Mouse (Mus musculus) embryonic facial prominence, embryonic 10.5 days (tissue): ENCODE results near the gene Rtn1. TPM values are rescaled to one million over a fixed set of nuclear protein-coding genes. Genes with fewer than 3 reads are reported as not detected.

ENCODE experiments used
- DNase-seq: peaks from one replicate; pipeline ENCODE4 v3.0.0-alpha.2; 2017; ENCODE audit warnings: low spot score
- H3K27ac ChIP-seq: fragments of 300-500 bp; sonication (generic); replicated peaks from 2 replicates; pipeline ENCODE4 v1.5.1; 2016; ENCODE audit warnings: mild to moderate bottlenecking
- H3K27me3 ChIP-seq: fragments of 300-500 bp; sonication (generic); replicated peaks from 2 replicates; pipeline ENCODE4 v1.6.1; 2016; ENCODE audit warnings: low read depth, mild to moderate bottlenecking; ENCODE audit not compliant: poor library complexity, severe bottlenecking
- H3K36me3 ChIP-seq: fragments of 300-500 bp; sonication (generic); replicated peaks from 2 replicates; pipeline ENCODE4 v1.6.1; 2016; ENCODE audit warnings: mild to moderate bottlenecking, moderate library complexity
- H3K4me1 ChIP-seq: fragments of 300-500 bp; sonication (generic); 2 replicates; pipeline ENCODE4 v1.6.1; 2016
- H3K4me3 ChIP-seq: fragments of 300-500 bp; sonication (generic); 2 replicates; pipeline ENCODE4 v1.5.1; 2016; ENCODE audit warnings: mild to moderate bottlenecking, moderate library complexity
- H3K9me3 ChIP-seq: fragments of 300-500 bp; sonication (generic); 2 replicates; pipeline ENCODE4 v1.6.1; 2016; ENCODE audit warnings: mild to moderate bottlenecking
- WGBS: fragments of 180-500 bp; shearing (Covaris S2); methylation state at CpG from one replicate; pipeline ENCODE4 v1.1.7; 2016; 5-methylcytosine and 5-hydroxymethylcytosine counted together
- polyA plus RNA-seq: library from polyadenylated mRNA; unstranded; fragments of >200 nt; fragmentation: Nextera tagmentation; extraction: Ambion mirVana; gene quantifications from 2 replicates; pipeline ENCODE4 v1.2.1, GENCODE M21; 2016

Gene Rtn1
- polyA plus RNA-seq, result 77.7 and 80.8 TPM in 2 replicates

GRCm38 (mm10) chr12:72408954-72409353, at the start of gene Rtn1:
TSS of gene Rtn1 (minus strand) at chr12:72409054.
- peaks cover 44% of the 10 kb centered on the region for H3K27me3 ChIP-seq

GRCm38 (mm10) chr12:72453941-72454340, 45.1 kb upstream of the Rtn1 start:
- H3K27me3 ChIP-seq, result no peaks in the 10 kb centered on the region
- no peak for DNase-seq
- 84% methylated on average over 17 of the region's 17 CpGs for WGBS
- H3K36me3 ChIP-seq, result no peaks in the 10 kb centered on the region
- H3K27ac ChIP-seq, result no peak overlapping the region
- H3K4me1 ChIP-seq, result no peaks in the 10 kb centered on the region
- H3K4me3 ChIP-seq, result no peak overlapping the region
- no peaks in the 10 kb centered on the region for H3K9me3 ChIP-seq

More at GRCm38 (mm10) chr12:72408954-72409353, at the start of gene Rtn1:
- no peak for DNase-seq
- Histone ChIP-seq H3K9me3 (no peaks in the 10 kb centered on the region), H3K27ac (peak within 1 kb of the TSS; percentile 79), H3K36me3 (no peaks in the 10 kb centered on the region), H3K4me1 (peaks cover 25% of the 10 kb centered on the region), H3K4me3 (peak within 1 kb of the TSS; percentile 81)
- 27% methylated on average over 6 of the region's 6 CpGs for WGBS

- Histone ChIP-seq H3K36me3 (no peaks in the 10 kb centered on the region), H3K9me3 (no peaks in the 10 kb centered on the region), H3K4me3 (peak within 1 kb of the TSS; percentile 63), H3K4me1 (peaks cover 19% of the 10 kb centered on the region), H3K27ac (peak within 1 kb of the TSS; percentile 88), H3K27me3 (no peaks in the 10 kb centered on the region)
- DNase-seq, result peak; percentile 94
- WGBS, result under 1% methylated on average over 31 of the region's 31 CpGs
These were observed 33.2 kb upstream of the Rtn1 start, which contains the start of gene Lrrc9 for GRCm38 (mm10) chr12:72441839-72442576. TSS of gene Lrrc9 (plus strand) at chr12:72441866.

- H3K27me3 ChIP-seq, result no peaks in the 10 kb centered on the region
- WGBS, result 84% methylated on average over 6 of the region's 6 CpGs
- H3K9me3 ChIP-seq, result no peaks in the 10 kb centered on the region
- H3K27ac ChIP-seq, result no peak overlapping the region
- no peak overlapping the region for H3K4me3 ChIP-seq
- no peak for DNase-seq
- H3K36me3 ChIP-seq, result no peaks in the 10 kb centered on the region
- peaks cover 19% of the 10 kb centered on the region for H3K4me1 ChIP-seq
These were observed 30.2 kb upstream of the Rtn1 start for GRCm38 (mm10) chr12:72438961-72439480.

- Histone ChIP-seq H3K36me3 (no peaks in the 10 kb centered on the region), H3K4me1 (peaks cover 19% of the 10 kb centered on the region), H3K9me3 (no peaks in the 10 kb centered on the region), H3K4me3 (no peak overlapping the region), H3K27ac (no peak overlapping the region), H3K27me3 (no peaks in the 10 kb centered on the region)
- no peak for DNase-seq
- WGBS, result 69% methylated on average over 10 of the region's 10 CpGs
These were observed 29.0 kb upstream of the Rtn1 start for GRCm38 (mm10) chr12:72437676-72438341.

- no peaks in the 10 kb centered on the region for H3K4me1 ChIP-seq
- no peak overlapping the region for H3K4me3 ChIP-seq
- no peaks in the 10 kb centered on the region for H3K27me3 ChIP-seq
- WGBS, result 81% methylated on average over 9 of the region's 9 CpGs
- no peaks in the 10 kb centered on the region for H3K9me3 ChIP-seq
- no peak for DNase-seq
- no peaks in the 10 kb centered on the region for H3K36me3 ChIP-seq
- H3K27ac ChIP-seq, result no peak overlapping the region
These were observed 24.5 kb upstream of the Rtn1 start for GRCm38 (mm10) chr12:72433241-72433865.

GRCm38 (mm10) chr12:72432209-72432608, 23.4 kb upstream of the Rtn1 start:
- Histone ChIP-seq H3K9me3 (no peaks in the 10 kb centered on the region), H3K27ac (no peak overlapping the region), H3K4me1 (no peaks in the 10 kb centered on the region), H3K27me3 (no peaks in the 10 kb centered on the region), H3K36me3 (no peaks in the 10 kb centered on the region), H3K4me3 (no peak overlapping the region)
- WGBS, result 84% methylated on average over 4 of the region's 4 CpGs
- DNase-seq, result no peak

- H3K4me1 ChIP-seq, result no peaks in the 10 kb centered on the region
- no peaks in the 10 kb centered on the region for H3K9me3 ChIP-seq
- H3K27ac ChIP-seq, result no peak overlapping the region
- no peaks in the 10 kb centered on the region for H3K27me3 ChIP-seq
- peak; percentile 78 for DNase-seq
- H3K4me3 ChIP-seq, result no peak overlapping the region
- no peaks in the 10 kb centered on the region for H3K36me3 ChIP-seq
- 30% methylated on average over 11 of the region's 11 CpGs for WGBS
These were observed 18.9 kb upstream of the Rtn1 start for GRCm38 (mm10) chr12:72427722-72428126.

GRCm38 (mm10) chr12:72422681-72423080, 13.8 kb upstream of the Rtn1 start:
- H3K27me3 ChIP-seq, result no peaks in the 10 kb centered on the region
- H3K36me3 ChIP-seq, result no peaks in the 10 kb centered on the region
- H3K4me3 ChIP-seq, result no peak overlapping the region
- no peaks in the 10 kb centered on the region for H3K9me3 ChIP-seq
- DNase-seq, result peak; percentile 19
- WGBS, result 48% methylated on average over 4 of the region's 4 CpGs
- no peak overlapping the region for H3K27ac ChIP-seq
- no peaks in the 10 kb centered on the region for H3K4me1 ChIP-seq

- Histone ChIP-seq H3K27me3 (no peaks in the 10 kb centered on the region), H3K9me3 (no peaks in the 10 kb centered on the region), H3K36me3 (no peaks in the 10 kb centered on the region), H3K27ac (no peak overlapping the region), H3K4me1 (no peaks in the 10 kb centered on the region), H3K4me3 (no peak overlapping the region)
- no peak for DNase-seq
- WGBS, result 33% methylated on average over 3 of the region's 3 CpGs
These were observed 8.9 kb upstream of the Rtn1 start for GRCm38 (mm10) chr12:72417762-72418161.

- Histone ChIP-seq H3K27ac (peak overlapping the region; percentile 79), H3K9me3 (no peaks in the 10 kb centered on the region), H3K27me3 (peaks cover 44% of the 10 kb centered on the region), H3K36me3 (no peaks in the 10 kb centered on the region), H3K4me1 (peaks cover 25% of the 10 kb centered on the region), H3K4me3 (peak overlapping the region; percentile 81)
- peak; percentile 80 for DNase-seq
- WGBS, result under 1% methylated on average over 63 of the region's 63 CpGs
These were observed 553 bp downstream of the Rtn1 start for GRCm38 (mm10) chr12:72408111-72408891.

- Histone ChIP-seq H3K4me1 (peaks cover 25% of the 10 kb centered on the region), H3K27me3 (peaks cover 44% of the 10 kb centered on the region), H3K36me3 (no peaks in the 10 kb centered on the region), H3K9me3 (no peaks in the 10 kb centered on the region), H3K27ac (peak overlapping the region; percentile 79; the same call in 1 of the 2 replicates), H3K4me3 (peak overlapping the region; percentile 81)
- 1% methylated on average over 17 of the region's 17 CpGs for WGBS
- DNase-seq, result peak; percentile 51
These were observed 1.1 kb downstream of the Rtn1 start for GRCm38 (mm10) chr12:72407721-72408110.
